ENCODE assay signal across 8 mouse cellular contexts in genomic region chr5:110840465-110840864, GRCm38 (mm10). TPM values are rescaled to one million over a fixed set of nuclear protein-coding genes. Genes with fewer than 3 reads are reported as not detected.
A peak's percentile ranks its signal among the peaks of the same experiment; 100 is the strongest.
DNase-seq lines count a peak whose midpoint lies in the region; ATAC-seq lines count a peak whose summit lies in the region.

No protein-coding gene starts in this region.

- H3K36me3 ChIP-seq in embryonic facial prominence, embryonic 11.5 days (replicated peaks; ENCODE audit: control insufficient read depth, insufficient read depth, low read depth, low read length): no peaks in the 10 kb centered on the region
- H3K36me3 ChIP-seq in hindbrain, embryonic 10.5 days: peaks cover 46% of the 10 kb centered on the region
- H3K36me3 ChIP-seq in stomach, embryonic 14.5 days (ENCODE audit: control insufficient read depth, insufficient read depth, low read length): peaks cover 8% of the 10 kb centered on the region; the same call in 1 of the 2 replicates

- DNase-seq in ovary, postnatal 14 days (ENCODE audit: low spot score): peak; percentile 21
- no peak for DNase-seq in ovary, postnatal 10 days (ENCODE audit: low spot score)
- DNase-seq in adrenal gland, adult 8-10 months: peak; percentile 15
- DNase-seq in embryonic facial prominence, embryonic 11.5 days (ENCODE audit: low spot score): peak; percentile 61
- peak; percentile 38 for DNase-seq in hindbrain, embryonic 10.5 days (ENCODE audit: low spot score)
- DNase-seq in layer of hippocampus, adult 9-11 months: peak; percentile 14

- ATAC-seq in embryonic facial prominence, embryonic 11.5 days (replicated peaks; ENCODE audit: insufficient number of reproducible peaks, low FRiP score, low TSS enrichment, low read depth): no peak
- 0 out of 2 replicates have a peak, but pooled peaks have one; percentile 10 for ATAC-seq in megakaryocyte progenitor cell, adult 5-6 weeks (replicated peaks; ENCODE audit: poor library complexity)
- ATAC-seq in stomach, embryonic 14.5 days (ENCODE audit: insufficient number of reproducible peaks, insufficient read depth, low FRiP score, low read depth): no peak

- H3K9me3 ChIP-seq in embryonic facial prominence, embryonic 11.5 days (replicated peaks; ENCODE audit: control insufficient read depth, low read length): no peaks in the 10 kb centered on the region
- H3K9me3 ChIP-seq in hindbrain, embryonic 10.5 days: no peaks in the 10 kb centered on the region
- H3K9me3 ChIP-seq in stomach, embryonic 14.5 days (ENCODE audit: control insufficient read depth, low read depth, low read length): no peaks in the 10 kb centered on the region

- H3K4me1 ChIP-seq in embryonic facial prominence, embryonic 11.5 days (ENCODE audit: control insufficient read depth, insufficient read depth, low read length): no peaks in the 10 kb centered on the region
- H3K4me1 ChIP-seq in hindbrain, embryonic 10.5 days (replicated peaks): peaks cover 24% of the 10 kb centered on the region
- H3K4me1 ChIP-seq in stomach, embryonic 14.5 days (ENCODE audit: control insufficient read depth, insufficient read depth, low read length): peaks cover 7% of the 10 kb centered on the region; the same call in 1 of the 2 replicates

- peak overlapping the region; percentile 69 for H3K9ac ChIP-seq in embryonic facial prominence, embryonic 11.5 days (replicated peaks; ENCODE audit: low read length)
- peak overlapping the region; percentile 43 for H3K9ac ChIP-seq in stomach, embryonic 14.5 days (replicated peaks; ENCODE audit: low read depth, low read length)

- 6% methylated on average over 4 of the region's 4 CpGs for WGBS in embryonic facial prominence, embryonic 11.5 days
- WGBS in hindbrain, embryonic 10.5 days: 10% methylated on average over 4 of the region's 4 CpGs
- WGBS in stomach, embryonic 14.5 days: 12% methylated on average over 4 of the region's 4 CpGs

- H3K4me2 ChIP-seq in embryonic facial prominence, embryonic 11.5 days (ENCODE audit: low read depth, low read length): peak overlapping the region; percentile 60
- peak overlapping the region; percentile 55 for H3K4me2 ChIP-seq in stomach, embryonic 14.5 days (replicated peaks; ENCODE audit: low read depth, low read length)

- no peaks in the 10 kb centered on the region for H3K27me3 ChIP-seq in embryonic facial prominence, embryonic 11.5 days (ENCODE audit: control insufficient read depth, insufficient read depth, low read length)
- H3K27me3 ChIP-seq in hindbrain, embryonic 10.5 days (ENCODE audit: insufficient read depth, poor library complexity, severe bottlenecking): no peaks in the 10 kb centered on the region
- no peaks in the 10 kb centered on the region for H3K27me3 ChIP-seq in stomach, embryonic 14.5 days (ENCODE audit: control insufficient read depth, insufficient read depth, low read length)

- H3K27ac ChIP-seq in embryonic facial prominence, embryonic 11.5 days (replicated peaks; ENCODE audit: low read depth, low read length): peak overlapping the region; percentile 72
- peak overlapping the region; percentile 91 for H3K27ac ChIP-seq in hindbrain, embryonic 10.5 days
- peak overlapping the region; percentile 82 for H3K27ac ChIP-seq in stomach, embryonic 14.5 days (ENCODE audit: low read length)

- peak overlapping the region; percentile 75 for H3K4me3 ChIP-seq in embryonic facial prominence, embryonic 11.5 days (ENCODE audit: low read depth, low read length)
- peak overlapping the region; percentile 80 for H3K4me3 ChIP-seq in hindbrain, embryonic 10.5 days
- peak overlapping the region; percentile 68 for H3K4me3 ChIP-seq in stomach, embryonic 14.5 days (ENCODE audit: low read depth, low read length)

RNA-seq across cellular contexts. Expression of gene Chek2, which starts 0.7 kb away (rescaled TPM):
- total RNA-seq in adrenal gland, adult 8-10 months (2022): 1 to 10 TPM; 4.2 to 5.6 (median 4.7) TPM
- 24.7 and 25.5 TPM in 2 replicates for polyA plus RNA-seq in embryonic facial prominence, embryonic 11.5 days (2014; fragmentation: Nextera tagmentation; extraction: Ambion mirVana)
- 31.0 and 43.8 TPM in 2 replicates for polyA plus RNA-seq in hindbrain, embryonic 10.5 days (2016; fragmentation: Nextera tagmentation; extraction: Ambion mirVana)
- 29.8 and 30.4 TPM in 2 replicates for total RNA-seq in megakaryocyte progenitor cell, adult 5-6 weeks (2015)
- 27.4 and 32.9 TPM in 2 replicates for total RNA-seq in megakaryocyte progenitor cell, adult 5-6 weeks (2017)
- 32.1 and 32.9 TPM in 2 replicates for polyA plus RNA-seq in stomach, embryonic 14.5 days (2014; fragmentation: Nextera tagmentation; extraction: Ambion mirVana)

RNA-seq across cellular contexts. Expression of gene Hscb, which starts 0.9 kb away (rescaled TPM):
- 10 to 100 TPM; 12.5 to 22.0 (median 17.0) TPM for total RNA-seq in adrenal gland, adult 8-10 months (2022)
- 27.1 and 28.7 TPM in 2 replicates for polyA plus RNA-seq in embryonic facial prominence, embryonic 11.5 days (2014; fragmentation: Nextera tagmentation; extraction: Ambion mirVana)
- 22.8 and 23.0 TPM in 2 replicates for polyA plus RNA-seq in hindbrain, embryonic 10.5 days (2016; fragmentation: Nextera tagmentation; extraction: Ambion mirVana)
- 53.7 and 69.4 TPM in 2 replicates for total RNA-seq in megakaryocyte progenitor cell, adult 5-6 weeks (2015)
- 61.3 and 76.2 TPM in 2 replicates for total RNA-seq in megakaryocyte progenitor cell, adult 5-6 weeks (2017)
- 26.6 and 28.4 TPM in 2 replicates for polyA plus RNA-seq in stomach, embryonic 14.5 days (2014; fragmentation: Nextera tagmentation; extraction: Ambion mirVana)

RNA-seq across cellular contexts. Expression of gene Ulk1, which starts 30.6 kb away (rescaled TPM):
- 10 to 100 TPM; 43.6 to 64.1 (median 57.3) TPM for total RNA-seq in adrenal gland, adult 8-10 months (2022)
- 27.4 and 29.2 TPM in 2 replicates for polyA plus RNA-seq in embryonic facial prominence, embryonic 11.5 days (2014; fragmentation: Nextera tagmentation; extraction: Ambion mirVana)
- polyA plus RNA-seq in hindbrain, embryonic 10.5 days (2016; fragmentation: Nextera tagmentation; extraction: Ambion mirVana): 24.5 and 28.1 TPM in 2 replicates
- 13.7 and 16.4 TPM in 2 replicates for total RNA-seq in megakaryocyte progenitor cell, adult 5-6 weeks (2015)
- total RNA-seq in megakaryocyte progenitor cell, adult 5-6 weeks (2017): 4.1 and 5.9 TPM in 2 replicates
- 27.7 and 28.4 TPM in 2 replicates for polyA plus RNA-seq in stomach, embryonic 14.5 days (2014; fragmentation: Nextera tagmentation; extraction: Ambion mirVana)

RNA-seq across cellular contexts. Expression of gene Ttc28, which starts 39.1 kb away (rescaled TPM):
- 10 to 100 TPM; 21.2 to 36.3 (median 29.8) TPM for total RNA-seq in adrenal gland, adult 8-10 months (2022)
- 11.7 and 12.0 TPM in 2 replicates for polyA plus RNA-seq in embryonic facial prominence, embryonic 11.5 days (2014; fragmentation: Nextera tagmentation; extraction: Ambion mirVana)
- 10.9 and 14.5 TPM in 2 replicates for polyA plus RNA-seq in hindbrain, embryonic 10.5 days (2016; fragmentation: Nextera tagmentation; extraction: Ambion mirVana)
- total RNA-seq in megakaryocyte progenitor cell, adult 5-6 weeks (2015): 1.2 and 2.0 TPM in 2 replicates
- 0.50 and 1.9 TPM in 2 replicates for total RNA-seq in megakaryocyte progenitor cell, adult 5-6 weeks (2017)
- polyA plus RNA-seq in stomach, embryonic 14.5 days (2014; fragmentation: Nextera tagmentation; extraction: Ambion mirVana): 16.9 and 17.8 TPM in 2 replicates
